Mouse (Mus musculus) lung, embryonic 15.5 days (tissue): ENCODE measurements at regions not wholly inside any gene's neighbourhood (a gene's known extent, or its start where the extent isn't known, plus 50 kb on each side); places are given as distances from the start of the nearest gene placed in this dataset.
"Not testable (repeated sequence)": the region's sequence is repeated elsewhere in the genome, so short reads cannot be mapped to it uniquely, and the experiment has no call there.

Experiments
- ATAC-seq: fragments of 200-750 bp; cut with Nextera tagmentation; 2 replicates; pipeline ENCODE4 v1.8.0; 2017; ENCODE audit warnings: moderate number of reproducible peaks, borderline replicate concordance; ENCODE audit not compliant: low FRiP score, low TSS enrichment; ENCODE audit errors: extremely low read depth
- H3K27ac ChIP-seq: fragments of 300-500 bp; sonication (generic); 2 replicates; pipeline ENCODE4 v1.5.1; 2015; ENCODE audit warnings: moderate library complexity, mild to moderate bottlenecking, inconsistent platforms
- H3K27me3 ChIP-seq: fragments of 300-500 bp; sonication (generic); 2 replicates; pipeline ENCODE4 v1.6.1; 2015; ENCODE audit warnings: inconsistent platforms
- H3K36me3 ChIP-seq: fragments of 300-500 bp; sonication (generic); 2 replicates; pipeline ENCODE4 v1.6.1; 2015; ENCODE audit warnings: inconsistent platforms
- H3K4me1 ChIP-seq: fragments of 300-500 bp; sonication (generic); 2 replicates; pipeline ENCODE4 v1.6.1; 2015; ENCODE audit warnings: inconsistent platforms
- H3K4me2 ChIP-seq: fragments of 300-500 bp; sonication (generic); 2 replicates; pipeline ENCODE4 v1.6.1; 2015; ENCODE audit warnings: inconsistent platforms, mild to moderate bottlenecking, moderate library complexity
- H3K4me3 ChIP-seq: fragments of 300-500 bp; sonication (generic); 2 replicates; pipeline ENCODE4 v1.5.1; 2015; ENCODE audit warnings: mild to moderate bottlenecking, inconsistent platforms
- H3K9ac ChIP-seq: fragments of 300-500 bp; sonication (generic); 2 replicates; pipeline ENCODE4 v1.6.1; 2015; ENCODE audit warnings: inconsistent platforms
- H3K9me3 ChIP-seq: fragments of 300-500 bp; sonication (generic); 2 replicates; pipeline ENCODE4 v1.6.1; 2016; ENCODE audit warnings: inconsistent platforms
- whole genome bisulfite sequencing: fragments of 180-500 bp; shearing (Covaris S2); methylation state at CpG from one replicate; pipeline ENCODE4 v1.1.7; 2015; 5-methylcytosine and 5-hydroxymethylcytosine counted together

DNA sequence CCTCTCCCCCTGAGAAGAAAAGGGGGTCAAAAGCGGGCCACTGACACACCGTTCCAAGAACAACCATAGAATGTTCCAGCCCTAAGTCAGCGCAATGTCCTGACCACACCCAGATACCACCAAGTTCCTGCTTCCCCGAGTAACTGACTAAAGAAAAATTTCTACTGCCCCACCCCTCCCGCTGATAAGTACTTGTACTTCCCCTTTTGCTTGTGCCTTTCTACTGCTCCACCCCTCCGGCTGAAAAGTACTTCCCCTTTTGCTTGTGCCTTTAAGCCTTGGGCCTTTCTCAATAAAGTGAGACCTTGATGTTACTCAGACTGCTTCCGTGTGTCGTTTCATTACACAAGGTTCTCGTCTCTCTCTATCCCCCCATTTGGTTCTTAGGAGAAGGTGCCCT, 51.6 kb upstream of the Alkbh8 start:
- H3K9me3 ChIP-seq, H3K27me3 ChIP-seq, H3K4me1 ChIP-seq, H3K4me3 ChIP-seq, H3K27ac ChIP-seq, ATAC-seq, H3K4me2 ChIP-seq, H3K9ac ChIP-seq, H3K36me3 ChIP-seq: not testable (repeated sequence)
- 86% methylated on average over 9 of the region's 9 CpGs for WGBS
